ENCODE assay signal across 27 mouse cellular contexts in genomic region chr13:119405576-119405975, GRCm38 (mm10). TPM values are rescaled to one million over a fixed set of nuclear protein-coding genes. Genes with fewer than 3 reads are reported as not detected.
DNase-seq lines count a peak whose midpoint lies in the region; ATAC-seq and TF ChIP-seq lines count a peak whose summit lies in the region.
"Had no signal": no experiment of that assay in that cellular context is flagged by ENCODE, and none has a peak within 500 bp of the region (broad histone marks: within the 10 kb centered on the region; RNA-seq: fewer than 3 reads in every experiment).

No protein-coding gene starts in this region.

- TF ChIP-seq EP300 in stomach, postnatal 0 days (optimal IDR thresholded peaks at IDR 0.05) = no peak

- H3K27ac ChIP-seq in kidney, adult 2 months (ENCODE audit: insufficient read depth, low read depth, low read length) = no peak overlapping the region
- H3K27ac ChIP-seq in kidney, embryonic 14.5 days (ENCODE audit: low read depth, low read length) = no peak overlapping the region
- H3K27ac ChIP-seq in kidney, embryonic 15.5 days = no peak overlapping the region
- peak overlapping the region; percentile 48; the same call in 1 of the 2 replicates for H3K27ac ChIP-seq in liver, embryonic 15.5 days (replicated peaks)
- H3K27ac ChIP-seq in stomach, postnatal 0 days (replicated peaks) = no peak overlapping the region
- H3K27ac ChIP-seq: embryonic facial prominence, embryonic 12.5 days; embryonic facial prominence, embryonic 15.5 days; heart, embryonic 15.5 days; hindbrain, embryonic 10.5 days; hindbrain, embryonic 13.5 days had no signal

- H3K27me3 ChIP-seq in kidney, adult 2 months (replicated peaks; ENCODE audit: control insufficient read depth, insufficient read depth, low read length) = no peaks in the 10 kb centered on the region
- H3K27me3 ChIP-seq in kidney, embryonic 14.5 days (ENCODE audit: control insufficient read depth, insufficient read depth, low read length) = no peaks in the 10 kb centered on the region
- H3K27me3 ChIP-seq in kidney, embryonic 15.5 days = no peaks in the 10 kb centered on the region
- H3K27me3 ChIP-seq in liver, embryonic 15.5 days = no peaks in the 10 kb centered on the region
- H3K27me3 ChIP-seq in stomach, postnatal 0 days (ENCODE audit: control insufficient read depth, insufficient read depth, low read length) = no peaks in the 10 kb centered on the region
- H3K27me3 ChIP-seq: embryonic facial prominence, embryonic 12.5 days; embryonic facial prominence, embryonic 15.5 days; heart, embryonic 12.5 days; heart, embryonic 15.5 days; hindbrain, embryonic 13.5 days had no signal

- no peak overlapping the region for H3K9ac ChIP-seq in kidney, embryonic 14.5 days (ENCODE audit: low read depth, low read length)
- H3K9ac ChIP-seq in kidney, embryonic 15.5 days = no peak overlapping the region
- no peak overlapping the region for H3K9ac ChIP-seq in liver, embryonic 15.5 days
- H3K9ac ChIP-seq in stomach, postnatal 0 days (ENCODE audit: low read length) = no peak overlapping the region
- H3K9ac ChIP-seq: embryonic facial prominence, embryonic 12.5 days; embryonic facial prominence, embryonic 15.5 days; forebrain, postnatal 0 days; heart, embryonic 12.5 days; heart, embryonic 15.5 days; hindbrain, embryonic 13.5 days had no signal

- no peak for ATAC-seq in kidney, embryonic 14.5 days (ENCODE audit: low FRiP score, low TSS enrichment)
- no peak for ATAC-seq in kidney, embryonic 15.5 days (replicated peaks; ENCODE audit: low FRiP score)
- no peak for ATAC-seq in liver, embryonic 15.5 days (ENCODE audit: insufficient read depth)
- no peak for ATAC-seq in stomach, postnatal 0 days (ENCODE audit: low FRiP score, low TSS enrichment)
- ATAC-seq: CD4-positive, CD25-positive, alpha-beta regulatory T cell, adult 4 months; forebrain, embryonic 14.5 days; forebrain, postnatal 0 days had no signal

- no peaks in the 10 kb centered on the region for H3K9me3 ChIP-seq in kidney, embryonic 14.5 days (ENCODE audit: control insufficient read depth, low read length)
- H3K9me3 ChIP-seq in kidney, embryonic 15.5 days (replicated peaks) = no peaks in the 10 kb centered on the region
- no peaks in the 10 kb centered on the region for H3K9me3 ChIP-seq in liver, embryonic 15.5 days (replicated peaks)
- no peaks in the 10 kb centered on the region for H3K9me3 ChIP-seq in stomach, postnatal 0 days (ENCODE audit: control insufficient read depth, low read length)
- H3K9me3 ChIP-seq: embryonic facial prominence, embryonic 12.5 days; embryonic facial prominence, embryonic 15.5 days; heart, embryonic 12.5 days; heart, embryonic 15.5 days; hindbrain, embryonic 10.5 days; hindbrain, embryonic 13.5 days had no signal

- no peak overlapping the region for H3K4me2 ChIP-seq in kidney, embryonic 14.5 days (replicated peaks; ENCODE audit: low read depth, low read length)
- no peak overlapping the region for H3K4me2 ChIP-seq in kidney, embryonic 15.5 days
- no peak overlapping the region for H3K4me2 ChIP-seq in liver, embryonic 15.5 days
- no peak overlapping the region for H3K4me2 ChIP-seq in stomach, postnatal 0 days (replicated peaks; ENCODE audit: low read depth)
- H3K4me2 ChIP-seq: embryonic facial prominence, embryonic 12.5 days; embryonic facial prominence, embryonic 15.5 days; heart, embryonic 12.5 days; hindbrain, embryonic 13.5 days had no signal

- TF ChIP-seq CTCF in kidney, adult 2 months (conservative IDR thresholded peaks at IDR 0.05; ENCODE audit: insufficient read depth, insufficient read length, low read depth, low read length) = no peak
- TF ChIP-seq CTCF in stomach, postnatal 0 days (IDR thresholded peaks at IDR 0.05; ENCODE audit: low read depth) = no peak

- DNase-seq in kidney, adult 2 months = peak; percentile 58
- peak; percentile 45 to 55 for DNase-seq in kidney, postnatal 36 days
- no peak for DNase-seq in liver
- peak; percentile 20 for DNase-seq in stomach, postnatal 0 days (ENCODE audit: low spot score)
- no peak for DNase-seq in left cerebral cortex, adult 8-10 months (ENCODE audit: low spot score in 2 of 2)
- DNase-seq: adrenal gland, adult 2 months; adrenal gland, postnatal 14 days; cerebellum, adult 11 months; cerebellum, adult 2 months; cerebellum, adult 9-11 months; cerebellum, postnatal 25 days; forebrain, postnatal 0 days; gastrocnemius, postnatal 10 days; gastrocnemius, postnatal 36 days; heart, postnatal 10 days; heart, postnatal 36 days had no signal

- peaks cover 17% of the 10 kb centered on the region; the same call in 1 of the 2 replicates for H3K4me1 ChIP-seq in kidney, adult 2 months (ENCODE audit: control insufficient read depth, insufficient read depth, low read length)
- peaks cover 13% of the 10 kb centered on the region; the same call in 1 of the 2 replicates for H3K4me1 ChIP-seq in kidney, embryonic 14.5 days (ENCODE audit: control insufficient read depth, insufficient read depth, low read length)
- H3K4me1 ChIP-seq in kidney, embryonic 15.5 days = peaks cover 26% of the 10 kb centered on the region
- peaks cover 30% of the 10 kb centered on the region for H3K4me1 ChIP-seq in liver, embryonic 15.5 days (replicated peaks)
- no peaks in the 10 kb centered on the region for H3K4me1 ChIP-seq in stomach, postnatal 0 days (replicated peaks; ENCODE audit: control insufficient read depth, insufficient read depth)

- H3K36me3 ChIP-seq in kidney, adult 2 months (ENCODE audit: control insufficient read depth, insufficient read depth, low read length) = no peaks in the 10 kb centered on the region; the same call in 1 of the 2 replicates
- H3K36me3 ChIP-seq in kidney, embryonic 14.5 days (ENCODE audit: control insufficient read depth, insufficient read depth, low read length) = peaks cover 17% of the 10 kb centered on the region
- peaks cover 36% of the 10 kb centered on the region for H3K36me3 ChIP-seq in kidney, embryonic 15.5 days
- no peaks in the 10 kb centered on the region for H3K36me3 ChIP-seq in liver, embryonic 15.5 days (replicated peaks)
- no peaks in the 10 kb centered on the region for H3K36me3 ChIP-seq in stomach, postnatal 0 days (ENCODE audit: control insufficient read depth, insufficient read depth, low read length)

- TF ChIP-seq POLR2A in kidney, adult 2 months (IDR thresholded peaks at IDR 0.05; ENCODE audit: low read depth, low read length) = no peak

- H3K4me3 ChIP-seq in kidney, adult 2 months (ENCODE audit: insufficient read depth, low read depth, low read length) = no peak overlapping the region
- no peak overlapping the region for H3K4me3 ChIP-seq in kidney, embryonic 14.5 days (ENCODE audit: low read length)
- no peak overlapping the region for H3K4me3 ChIP-seq in kidney, embryonic 15.5 days (replicated peaks)
- H3K4me3 ChIP-seq in liver, embryonic 15.5 days (replicated peaks) = no peak overlapping the region
- no peak overlapping the region for H3K4me3 ChIP-seq in stomach, postnatal 0 days (ENCODE audit: low read depth, low read length)
- H3K4me3 ChIP-seq: embryonic facial prominence, embryonic 12.5 days; embryonic facial prominence, embryonic 15.5 days; heart, embryonic 12.5 days; heart, embryonic 15.5 days; hindbrain, embryonic 10.5 days; hindbrain, embryonic 13.5 days had no signal

RNA-seq across cellular contexts. Expression of gene Paip1, which starts 22.8 kb away (rescaled TPM):
- 19.8 and 23.9 TPM in 2 replicates for polyA plus RNA-seq in kidney, adult 2 months (2012; rRNA removed)
- 91.4 and 101 TPM in 2 replicates for polyA plus RNA-seq in kidney, embryonic 14.5 days (2014; fragmentation: Nextera tagmentation; extraction: Ambion mirVana)
- 86.6 and 96.4 TPM in 2 replicates for polyA plus RNA-seq in kidney, embryonic 15.5 days (2015; fragmentation: Nextera tagmentation; extraction: Ambion mirVana)
- 14.5 and 18.3 TPM in 2 replicates for polyA plus RNA-seq in liver, embryonic 15.5 days (2015; fragmentation: Nextera tagmentation; extraction: Ambion mirVana)
- polyA plus RNA-seq in stomach, postnatal 0 days (2015; fragmentation: Nextera tagmentation; extraction: Ambion mirVana) = 41.8 and 47.1 TPM in 2 replicates
- total RNA-seq in left cerebral cortex, adult 8-10 months (2022) = 100 to 1,000 TPM; 101 to 122 (median 110) TPM

RNA-seq across cellular contexts. Expression of gene 4833420G17Rik, which starts 57.0 kb away (rescaled TPM):
- 22.3 and 23.3 TPM in 2 replicates for polyA plus RNA-seq in kidney, adult 2 months (2012; rRNA removed)
- polyA plus RNA-seq in kidney, embryonic 14.5 days (2014; fragmentation: Nextera tagmentation; extraction: Ambion mirVana) = 56.7 and 74.0 TPM in 2 replicates
- polyA plus RNA-seq in kidney, embryonic 15.5 days (2015; fragmentation: Nextera tagmentation; extraction: Ambion mirVana) = 65.5 and 68.0 TPM in 2 replicates
- 18.6 and 19.7 TPM in 2 replicates for polyA plus RNA-seq in liver, embryonic 15.5 days (2015; fragmentation: Nextera tagmentation; extraction: Ambion mirVana)
- polyA plus RNA-seq in stomach, postnatal 0 days (2015; fragmentation: Nextera tagmentation; extraction: Ambion mirVana) = 24.1 and 24.4 TPM in 2 replicates
- total RNA-seq in left cerebral cortex, adult 8-10 months (2022) = 10 to 100 TPM; 23.1 to 28.8 (median 24.7) TPM

Comparison
In these comparisons a context has a peak if more than half of its experiments do, and no peak if none do; other contexts are left out.
1. DNase-seq: peak in kidney, adult 2 months (single experiment), kidney, postnatal 36 days (2 of 2) and stomach, postnatal 0 days (single experiment); none in liver (single experiment) and left cerebral cortex, adult 8-10 months (0 of 2).